26 mouse cellular contexts compared by ENCODE assay signal in the genomic region with DNA sequence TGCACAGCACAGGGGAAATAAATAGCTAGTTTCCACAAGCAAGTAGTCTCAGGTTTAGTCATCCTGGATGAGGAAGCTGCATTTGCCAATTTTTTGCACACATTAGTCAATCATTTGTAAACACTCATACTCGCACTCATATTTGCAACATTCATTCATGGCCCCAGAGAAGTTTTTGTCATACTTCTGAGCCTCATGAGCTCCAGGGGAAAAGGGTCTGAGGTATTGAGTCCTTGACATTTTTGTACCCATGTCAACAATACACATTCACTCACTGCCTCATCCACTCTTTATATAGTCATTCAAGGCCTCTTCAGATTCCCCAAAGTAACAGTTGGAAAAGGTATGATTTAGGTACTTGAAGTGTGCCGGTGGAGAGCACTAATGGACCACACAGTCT.
"Had no signal": no experiment of that assay in that cellular context is flagged by ENCODE, and none has a peak within 500 bp of the region (broad histone marks: within the 10 kb centered on the region; RNA-seq: fewer than 3 reads in every experiment).

No protein-coding gene starts in this region.

- ATAC-seq: intestine, embryonic 15.5 days; liver, postnatal 0 days; midbrain, embryonic 13.5 days; midbrain, embryonic 16.5 days had no signal

- H3K27ac ChIP-seq: intestine, embryonic 15.5 days; kidney, embryonic 15.5 days; left cerebral cortex, adult 2 months; limb, embryonic 12.5 days; limb, embryonic 15.5 days; liver, embryonic 14.5 days; macrophage; midbrain, embryonic 10.5 days; midbrain, embryonic 13.5 days; neural tube, embryonic 13.5 days; stomach, embryonic 15.5 days had no signal

- H3K27me3 ChIP-seq: intestine, embryonic 15.5 days; midbrain, embryonic 13.5 days; neural tube, embryonic 13.5 days; stomach, embryonic 15.5 days had no signal

- H3K4me2 ChIP-seq: intestine, embryonic 15.5 days; kidney, embryonic 15.5 days; limb, embryonic 12.5 days; limb, embryonic 15.5 days; liver, embryonic 11.5 days; midbrain, embryonic 13.5 days; neural tube, embryonic 13.5 days; stomach, embryonic 15.5 days had no signal

- H3K4me3 ChIP-seq: intestine, embryonic 15.5 days; kidney, embryonic 15.5 days; left cerebral cortex, adult 2 months; limb, embryonic 12.5 days; limb, embryonic 15.5 days; megakaryocyte, embryonic 14.5 days; midbrain, embryonic 10.5 days; midbrain, embryonic 13.5 days; myocyte; neural tube, embryonic 13.5 days; stomach, embryonic 15.5 days had no signal

- H3K4me1 ChIP-seq: intestine, embryonic 15.5 days; kidney, embryonic 15.5 days; limb, embryonic 12.5 days; limb, embryonic 15.5 days; megakaryocyte, embryonic 14.5 days; midbrain, embryonic 10.5 days; midbrain, embryonic 13.5 days; neural tube, embryonic 13.5 days; stomach, embryonic 15.5 days had no signal

- H3K9me3 ChIP-seq: intestine, embryonic 15.5 days; kidney, embryonic 15.5 days; limb, embryonic 15.5 days; midbrain, embryonic 10.5 days; midbrain, embryonic 13.5 days; neural tube, embryonic 13.5 days; stomach, embryonic 15.5 days had no signal

- DNase-seq: kidney, adult 11 months; kidney, adult 8-10 months; kidney, postnatal 10 days; kidney, postnatal 36 days; layer of hippocampus, postnatal 36 days; left cerebral cortex, postnatal 4 days; liver, postnatal 0 days; retina, postnatal 1 day; right cerebral cortex, postnatal 25 days; spleen, adult 18-20 months; thymus, postnatal 25 days had no signal

- H3K36me3 ChIP-seq: intestine, embryonic 15.5 days; kidney, embryonic 15.5 days; limb, embryonic 12.5 days; limb, embryonic 15.5 days; midbrain, embryonic 10.5 days; midbrain, embryonic 13.5 days; neural tube, embryonic 13.5 days; stomach, embryonic 15.5 days had no signal

- H3K9ac ChIP-seq: intestine, embryonic 15.5 days; kidney, embryonic 15.5 days; limb, embryonic 12.5 days; limb, embryonic 15.5 days; liver, embryonic 14.5 days; liver, postnatal 0 days; midbrain, embryonic 13.5 days; neural tube, embryonic 13.5 days; stomach, embryonic 15.5 days had no signal
